Mouse (Mus musculus): ENCODE results near the gene Atcay.

- no peak for TF ChIP-seq MAFK (IDR thresholded peaks at IDR 0.05; ENCODE audit: insufficient read depth, low read depth, low read length)
- TF ChIP-seq ZNF384 (IDR thresholded peaks at IDR 0.05; ENCODE audit: low read depth, low read length) = no peak
- TF ChIP-seq CHD2 (IDR thresholded peaks at IDR 0.05; ENCODE audit: low read depth, low read length) = no peak
- no peak for TF ChIP-seq HCFC1 (IDR thresholded peaks at IDR 0.05; ENCODE audit: borderline replicate concordance, insufficient read depth, low read length)
These were observed 2.1 kb upstream of the Atcay start, which contains the start of gene Zfr2 for GRCm38 (mm10) chr10:81232580-81233225.

Measured in ES-E14 (cell line).